ENCODE assay signal across 8 mouse cellular contexts in genomic region chr10:80756967-80757366, GRCm38 (mm10). TPM values are rescaled to one million over a fixed set of nuclear protein-coding genes. Genes with fewer than 3 reads are reported as not detected.
DNase-seq lines count a peak whose midpoint lies in the region; ATAC-seq and TF ChIP-seq lines count a peak whose summit lies in the region.

No protein-coding gene starts in this region.

- H3K4me3 ChIP-seq in gastrocnemius, adult 2 months, result peak overlapping the region; percentile 92
- H3K4me3 ChIP-seq in intestine, embryonic 15.5 days (replicated peaks), result 0 out of 2 replicates have a peak overlapping the region, but pooled peaks have one; percentile 94
- peak overlapping the region; percentile 15 for H3K4me3 ChIP-seq in neural tube, embryonic 12.5 days

- H3K9me3 ChIP-seq in intestine, embryonic 15.5 days, result no peaks in the 10 kb centered on the region
- no peaks in the 10 kb centered on the region for H3K9me3 ChIP-seq in neural tube, embryonic 12.5 days

- H3K9ac ChIP-seq in intestine, embryonic 15.5 days, result peak overlapping the region; percentile 83; the same call in 1 of the 2 replicates
- H3K9ac ChIP-seq in neural tube, embryonic 12.5 days, result 0 out of 2 replicates have a peak overlapping the region, but pooled peaks have one; percentile 98

- no peaks in the 10 kb centered on the region for H3K36me3 ChIP-seq in intestine, embryonic 15.5 days
- no peaks in the 10 kb centered on the region for H3K36me3 ChIP-seq in neural tube, embryonic 12.5 days

- no peaks in the 10 kb centered on the region for H3K27me3 ChIP-seq in intestine, embryonic 15.5 days (replicated peaks)
- H3K27me3 ChIP-seq in neural tube, embryonic 12.5 days (replicated peaks), result no peaks in the 10 kb centered on the region

- no peak for TF ChIP-seq CTCF in gastrocnemius, adult 2 months (IDR thresholded peaks at IDR 0.05)

- peak overlapping the region; percentile 88 for H3K4me2 ChIP-seq in intestine, embryonic 15.5 days (replicated peaks)
- peak overlapping the region; percentile 93 for H3K4me2 ChIP-seq in neural tube, embryonic 12.5 days (replicated peaks)

- ATAC-seq in intestine, embryonic 15.5 days, result no peak
- ATAC-seq in neural tube, embryonic 12.5 days (ENCODE audit: low FRiP score, low read depth), result no peak

- no peak for DNase-seq in gastrocnemius, adult 2 months
- no peak for DNase-seq in gastrocnemius, postnatal 25 days
- DNase-seq in spleen, postnatal 10 days (ENCODE audit: low spot score in 2 of 2), result peak; percentile 22 to 38
- DNase-seq in spleen, adult 12 weeks (ENCODE audit: low spot score), result no peak
- DNase-seq in gastrocnemius, postnatal 36 days, result no peak
- DNase-seq in ovary, postnatal 36 days (ENCODE audit: low spot score), result no peak

- peak overlapping the region; percentile 98 for H3K27ac ChIP-seq in gastrocnemius, adult 2 months
- no peak overlapping the region for H3K27ac ChIP-seq in intestine, embryonic 15.5 days
- no peak overlapping the region for H3K27ac ChIP-seq in neural tube, embryonic 12.5 days

- WGBS in intestine, embryonic 15.5 days, result 59% methylated on average over 4 of the region's 4 CpGs
- 76% methylated on average over 4 of the region's 4 CpGs for WGBS in neural tube, embryonic 12.5 days

- intact Hi-C loops in gastrocnemius, adult 2 months (cut with DNase I), result loop anchor here (2.0 kb wide), 1 partner anchor 18 kb away; no protein-coding TSS in a partner anchor
- intact Hi-C loops in gastrocnemius, postnatal 36 days (cut with DNase I), result no loop called here

- H3K4me1 ChIP-seq in intestine, embryonic 15.5 days (replicated peaks), result peaks cover 51% of the 10 kb centered on the region
- H3K4me1 ChIP-seq in neural tube, embryonic 12.5 days, result peaks cover 45% of the 10 kb centered on the region

RNA-seq across cellular contexts. Expression of gene Dot1l, which starts 2.0 kb away (rescaled TPM):
- 10 to 100 TPM; 19.9 to 23.1 TPM for total RNA-seq in gastrocnemius, adult 2 months (2021)
- total RNA-seq in gastrocnemius, postnatal 25 days (2021), result 10 to 100 TPM; 24.6 TPM
- 12.0 and 14.2 TPM in 2 replicates for polyA plus RNA-seq in intestine, embryonic 15.5 days (2015; fragmentation: Nextera tagmentation; extraction: Ambion mirVana)
- 26.3 and 26.5 TPM in 2 replicates for polyA plus RNA-seq in neural tube, embryonic 12.5 days (2016; fragmentation: Nextera tagmentation; extraction: Ambion mirVana)
- 10 to 100 TPM; 19.2 to 24.8 TPM for total RNA-seq in gastrocnemius, postnatal 36 days (2021)

RNA-seq across cellular contexts. Expression of gene Ap3d1, which starts 14.9 kb away (rescaled TPM):
- total RNA-seq in gastrocnemius, adult 2 months (2021), result 10 to 100 TPM; 27.0 to 33.5 TPM
- 10 to 100 TPM; 22.1 to 25.0 TPM for total RNA-seq in gastrocnemius, postnatal 25 days (2021)
- 70.5 and 71.4 TPM in 2 replicates for polyA plus RNA-seq in intestine, embryonic 15.5 days (2015; fragmentation: Nextera tagmentation; extraction: Ambion mirVana)
- 93.9 and 95.1 TPM in 2 replicates for polyA plus RNA-seq in neural tube, embryonic 12.5 days (2016; fragmentation: Nextera tagmentation; extraction: Ambion mirVana)
- 10 to 100 TPM; 23.8 to 25.6 TPM for total RNA-seq in gastrocnemius, postnatal 36 days (2021)

RNA-seq across cellular contexts. Expression of gene Sf3a2, which starts 41.0 kb away (rescaled TPM):
- total RNA-seq in gastrocnemius, adult 2 months (2021), result 10 to 100 TPM; 28.9 to 29.1 TPM
- 10 to 100 TPM; 24.0 to 24.9 TPM for total RNA-seq in gastrocnemius, postnatal 25 days (2021)
- polyA plus RNA-seq in intestine, embryonic 15.5 days (2015; fragmentation: Nextera tagmentation; extraction: Ambion mirVana), result 63.7 and 69.7 TPM in 2 replicates
- polyA plus RNA-seq in neural tube, embryonic 12.5 days (2016; fragmentation: Nextera tagmentation; extraction: Ambion mirVana), result 66.8 and 72.4 TPM in 2 replicates
- 10 to 100 TPM; 23.1 to 29.4 TPM for total RNA-seq in gastrocnemius, postnatal 36 days (2021)

RNA-seq across cellular contexts. Expression of gene Plekhj1, which starts 41.5 kb away (rescaled TPM):
- 10 to 100 TPM; 22.3 to 29.8 TPM for total RNA-seq in gastrocnemius, adult 2 months (2021)
- total RNA-seq in gastrocnemius, postnatal 25 days (2021), result 10 to 100 TPM; 22.4 to 27.3 TPM
- polyA plus RNA-seq in intestine, embryonic 15.5 days (2015; fragmentation: Nextera tagmentation; extraction: Ambion mirVana), result 132 and 133 TPM in 2 replicates
- polyA plus RNA-seq in neural tube, embryonic 12.5 days (2016; fragmentation: Nextera tagmentation; extraction: Ambion mirVana), result 155 TPM in 2 replicates
- 10 to 100 TPM; 21.6 to 22.5 TPM for total RNA-seq in gastrocnemius, postnatal 36 days (2021)

RNA-seq across cellular contexts. Expression of gene Amh, which starts 48.1 kb away (rescaled TPM):
- total RNA-seq in gastrocnemius, adult 2 months (2021), result under 1 TPM; 0.38 to 0.98 TPM
- total RNA-seq in gastrocnemius, postnatal 25 days (2021), result under 1 TPM; 0.20 to 0.21 TPM
- polyA plus RNA-seq in intestine, embryonic 15.5 days (2015; fragmentation: Nextera tagmentation; extraction: Ambion mirVana), result not detected in 2 replicates
- not detected in 2 replicates for polyA plus RNA-seq in neural tube, embryonic 12.5 days (2016; fragmentation: Nextera tagmentation; extraction: Ambion mirVana)
- total RNA-seq in gastrocnemius, postnatal 36 days (2021), result under 1 TPM; 0.25 to 0.41 TPM

Comparison
In these comparisons a context has a peak if more than half of its experiments do, and no peak if none do; other contexts are left out.
1. DNase-seq: peak in spleen, postnatal 10 days (2 of 2); none in gastrocnemius, adult 2 months (single experiment), gastrocnemius, postnatal 25 days (single experiment), spleen, adult 12 weeks (single experiment), gastrocnemius, postnatal 36 days (0 of 2) and ovary, postnatal 36 days (single experiment).
2. H3K4me3 ChIP-seq: peak in every context shown above with its lines; median percentile 94 in intestine, embryonic 15.5 days; 92 in gastrocnemius, adult 2 months; 15 in neural tube, embryonic 12.5 days.